Mouse (Mus musculus): ENCODE results near the gene Mylk3. TPM values are rescaled to one million over a fixed set of nuclear protein-coding genes. Genes with fewer than 3 reads are reported as not detected.
A peak's percentile ranks its signal among the peaks of the same experiment; 100 is the strongest.

Gene Mylk3
- total and polyA plus RNA-seq, 2 experiments from 2014 or later = 340 to 398 TPM

- Histone ChIP-seq H3K9me3 (replicated peaks; ENCODE audit: control insufficient read depth, low read length) (no peaks in the 10 kb centered on the region), H3K9ac (replicated peaks; ENCODE audit: low read depth, low read length) (no peak overlapping the region), H3K36me3 (replicated peaks; ENCODE audit: control insufficient read depth, insufficient read depth, low read length) (peaks cover 47% of the 10 kb centered on the region), H3K4me3 (ENCODE audit: low read depth, low read length) (no peak overlapping the region), H3K4me1 (ENCODE audit: control insufficient read depth, insufficient read depth) (peaks cover 17% of the 10 kb centered on the region), H3K27ac (ENCODE audit: low read depth) (no peak overlapping the region), H3K4me2 (ENCODE audit: low read depth, low read length) (no peak overlapping the region), H3K27me3 (ENCODE audit: control insufficient read depth, insufficient read depth, low read length) (no peaks in the 10 kb centered on the region)
- no peak for DNase-seq (ENCODE audit: low spot score)
- TF ChIP-seq EP300 (IDR thresholded peaks at IDR 0.05; ENCODE audit: low read depth) (no peak), CTCF (IDR thresholded peaks at IDR 0.05; ENCODE audit: low read depth) (no peak)
- 88% methylated on average over 3 of the region's 3 CpGs for WGBS
- no peak for ATAC-seq (ENCODE audit: insufficient read depth, low read depth)
Measured at GRCm38 (mm10) chr8:85302931-85303330, 83.2 kb downstream of the Mylk3 start.

GRCm38 (mm10) chr8:85301941-85302340, 84.2 kb downstream of the Mylk3 start:
- TF ChIP-seq CTCF (IDR thresholded peaks at IDR 0.05; ENCODE audit: low read depth) (no peak), EP300 (IDR thresholded peaks at IDR 0.05; ENCODE audit: low read depth) (no peak)

GRCm38 (mm10) chr8:85299434-85300077, 86.6 kb downstream of the Mylk3 start, which contains the start of the genes Orc6 and Vps35:
Orc6 (plus strand) TSS chr8:85299632.
Vps35 (minus strand) TSS chr8:85299802.
- H3K4me2 ChIP-seq (ENCODE audit: low read depth, low read length) = peak within 1 kb of the TSS; percentile 97
- peak within 1 kb of the TSS; percentile 95 for H3K27ac ChIP-seq (ENCODE audit: low read depth)
- H3K4me1 ChIP-seq (ENCODE audit: control insufficient read depth, insufficient read depth) = peaks cover 21% of the 10 kb centered on the region
- no peak for TF ChIP-seq CTCF (IDR thresholded peaks at IDR 0.05; ENCODE audit: low read depth)
- TF ChIP-seq EP300 (IDR thresholded peaks at IDR 0.05; ENCODE audit: low read depth) = peak; percentile 88
- H3K9me3 ChIP-seq (replicated peaks; ENCODE audit: control insufficient read depth, low read length) = no peaks in the 10 kb centered on the region
- H3K9ac ChIP-seq (replicated peaks; ENCODE audit: low read depth, low read length) = peak within 1 kb of the TSS; percentile 89
- peak within 1 kb of the TSS; percentile 77 for H3K4me3 ChIP-seq (ENCODE audit: low read depth, low read length)
- peaks cover 23% of the 10 kb centered on the region for H3K36me3 ChIP-seq (replicated peaks; ENCODE audit: control insufficient read depth, insufficient read depth, low read length)
- ATAC-seq (ENCODE audit: insufficient read depth, low read depth) (peak; percentile 97), DNase-seq (ENCODE audit: low spot score) (peak; percentile 95)
- no peaks in the 10 kb centered on the region for H3K27me3 ChIP-seq (ENCODE audit: control insufficient read depth, insufficient read depth, low read length)
- WGBS = under 1% methylated on average over 62 of the region's 63 CpGs

More at GRCm38 (mm10) chr8:85301941-85302340, 84.2 kb downstream of the Mylk3 start:
- no peak overlapping the region for H3K9ac ChIP-seq (replicated peaks; ENCODE audit: low read depth, low read length)
- H3K4me1 ChIP-seq (ENCODE audit: control insufficient read depth, insufficient read depth) = peaks cover 21% of the 10 kb centered on the region
- H3K27ac ChIP-seq (ENCODE audit: low read depth) = no peak overlapping the region
- no peaks in the 10 kb centered on the region for H3K9me3 ChIP-seq (replicated peaks; ENCODE audit: control insufficient read depth, low read length)
- no peak overlapping the region for H3K4me2 ChIP-seq (ENCODE audit: low read depth, low read length)
- ATAC-seq (ENCODE audit: insufficient read depth, low read depth) (no peak), DNase-seq (ENCODE audit: low spot score) (no peak)
- no peaks in the 10 kb centered on the region for H3K27me3 ChIP-seq (ENCODE audit: control insufficient read depth, insufficient read depth, low read length)
- H3K36me3 ChIP-seq (replicated peaks; ENCODE audit: control insufficient read depth, insufficient read depth, low read length) = peaks cover 41% of the 10 kb centered on the region
- H3K4me3 ChIP-seq (ENCODE audit: low read depth, low read length) = no peak overlapping the region
- 15% methylated on average over 1 of the region's 1 CpGs for WGBS

GRCm38 (mm10) chr8:85298600-85299433, 87.3 kb downstream of the Mylk3 start:
- DNase-seq (ENCODE audit: low spot score) (peak; percentile 12), ATAC-seq (ENCODE audit: insufficient read depth, low read depth) (peak; percentile 34)
- Histone ChIP-seq H3K9ac (replicated peaks; ENCODE audit: low read depth, low read length) (peak overlapping the region; percentile 89), H3K4me2 (ENCODE audit: low read depth, low read length) (peak overlapping the region; percentile 97), H3K4me3 (ENCODE audit: low read depth, low read length) (peak overlapping the region; percentile 77), H3K27ac (ENCODE audit: low read depth) (peak overlapping the region; percentile 95), H3K36me3 (replicated peaks; ENCODE audit: control insufficient read depth, insufficient read depth, low read length) (peaks cover 24% of the 10 kb centered on the region), H3K27me3 (ENCODE audit: control insufficient read depth, insufficient read depth, low read length) (no peaks in the 10 kb centered on the region), H3K9me3 (replicated peaks; ENCODE audit: control insufficient read depth, low read length) (no peaks in the 10 kb centered on the region), H3K4me1 (ENCODE audit: control insufficient read depth, insufficient read depth) (peaks cover 21% of the 10 kb centered on the region)
- TF ChIP-seq EP300 (IDR thresholded peaks at IDR 0.05; ENCODE audit: low read depth) (no peak), CTCF (IDR thresholded peaks at IDR 0.05; ENCODE audit: low read depth) (no peak)
- WGBS = under 1% methylated on average over 53 of the region's 53 CpGs

GRCm38 (mm10) chr8:85286846-85287245, 99.3 kb downstream of the Mylk3 start:
- Histone ChIP-seq H3K27me3 (ENCODE audit: control insufficient read depth, insufficient read depth, low read length) (no peaks in the 10 kb centered on the region), H3K4me1 (ENCODE audit: control insufficient read depth, insufficient read depth) (no peaks in the 10 kb centered on the region), H3K27ac (ENCODE audit: low read depth) (no peak overlapping the region), H3K36me3 (replicated peaks; ENCODE audit: control insufficient read depth, insufficient read depth, low read length) (peaks cover 56% of the 10 kb centered on the region), H3K9me3 (replicated peaks; ENCODE audit: control insufficient read depth, low read length) (no peaks in the 10 kb centered on the region), H3K4me2 (ENCODE audit: low read depth, low read length) (no peak overlapping the region), H3K4me3 (ENCODE audit: low read depth, low read length) (no peak overlapping the region), H3K9ac (replicated peaks; ENCODE audit: low read depth, low read length) (no peak overlapping the region)
- ATAC-seq (ENCODE audit: insufficient read depth, low read depth) (no peak), DNase-seq (ENCODE audit: low spot score) (no peak)
- 87% methylated on average over 1 of the region's 1 CpGs for WGBS
- TF ChIP-seq CTCF (IDR thresholded peaks at IDR 0.05; ENCODE audit: low read depth) (no peak), EP300 (IDR thresholded peaks at IDR 0.05; ENCODE audit: low read depth) (no peak)

Other genes with a start within 250 kb of the Mylk3 start
- gene Cks1brt, start 234.4 kb downstream of the Mylk3 start, total RNA-seq (2014; rRNA removed; ENCODE audit: low replicate concordance) = not detected in 2 replicates
- not detected in 2 replicates for gene Cks1brt, start 234.4 kb downstream of the Mylk3 start, polyA plus RNA-seq (2015; fragmentation: Nextera tagmentation; extraction: Ambion mirVana)
- gene Olfr371, start 160.4 kb downstream of the Mylk3 start, total RNA-seq (2014; rRNA removed; ENCODE audit: low replicate concordance) = not detected in 2 replicates
- not detected in 2 replicates for gene Olfr371, start 160.4 kb downstream of the Mylk3 start, polyA plus RNA-seq (2015; fragmentation: Nextera tagmentation; extraction: Ambion mirVana)
- 15.9 and 23.3 TPM in 2 replicates for gene Orc6, start 86.7 kb downstream of the Mylk3 start, total RNA-seq (2014; rRNA removed; ENCODE audit: low replicate concordance)
- 25.7 and 26.3 TPM in 2 replicates for gene Orc6, start 86.7 kb downstream of the Mylk3 start, polyA plus RNA-seq (2015; fragmentation: Nextera tagmentation; extraction: Ambion mirVana)
- gene Vps35, start 86.5 kb downstream of the Mylk3 start, total RNA-seq (2014; rRNA removed; ENCODE audit: low replicate concordance) = 71.5 and 77.2 TPM in 2 replicates
- gene Vps35, start 86.5 kb downstream of the Mylk3 start, polyA plus RNA-seq (2015; fragmentation: Nextera tagmentation; extraction: Ambion mirVana) = 82.3 and 82.5 TPM in 2 replicates
- 23.8 and 27.6 TPM in 2 replicates for gene 4921524J17Rik, start 46.5 kb upstream of the Mylk3 start, total RNA-seq (2014; rRNA removed; ENCODE audit: low replicate concordance)
- 67.6 and 75.7 TPM in 2 replicates for gene 4921524J17Rik, start 46.5 kb upstream of the Mylk3 start, polyA plus RNA-seq (2015; fragmentation: Nextera tagmentation; extraction: Ambion mirVana)
- 16.3 and 25.1 TPM in 2 replicates for gene Gpt2, start 106.2 kb upstream of the Mylk3 start, total RNA-seq (2014; rRNA removed; ENCODE audit: low replicate concordance)
- gene Gpt2, start 106.2 kb upstream of the Mylk3 start, polyA plus RNA-seq (2015; fragmentation: Nextera tagmentation; extraction: Ambion mirVana) = 5.9 and 6.7 TPM in 2 replicates
- gene Dnaja2, start 169.0 kb upstream of the Mylk3 start, total RNA-seq (2014; rRNA removed; ENCODE audit: low replicate concordance) = 72.3 and 104 TPM in 2 replicates
- 150 and 161 TPM in 2 replicates for gene Dnaja2, start 169.0 kb upstream of the Mylk3 start, polyA plus RNA-seq (2015; fragmentation: Nextera tagmentation; extraction: Ambion mirVana)

Data from heart, postnatal 0 days (tissue).